ENCODE assay signal across 14 mouse cellular contexts in the genomic region with DNA sequence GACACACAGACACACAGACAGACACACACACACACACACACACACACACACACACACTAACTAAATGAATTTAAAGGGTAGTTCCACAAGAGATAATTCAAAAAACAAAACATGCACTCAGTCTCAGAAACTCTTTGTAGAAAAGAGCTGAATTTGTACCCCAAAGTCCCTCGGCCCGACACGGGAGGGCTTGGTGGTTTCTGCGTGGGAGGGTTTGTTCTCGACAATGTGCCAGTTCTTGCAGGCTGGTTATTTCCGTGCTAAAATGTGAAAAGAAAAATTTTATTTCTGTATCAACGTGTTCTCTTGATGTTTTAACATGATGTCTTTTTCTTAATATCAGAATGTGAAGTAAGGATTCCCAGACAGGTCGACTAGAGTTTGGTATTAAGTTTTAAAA.
DNase-seq lines count a peak whose midpoint lies in the region.
"Had no signal": no experiment of that assay in that cellular context is flagged by ENCODE, and none has a peak within 500 bp of the region (broad histone marks: within the 10 kb centered on the region; RNA-seq: fewer than 3 reads in every experiment).

No protein-coding gene starts in this region.

- intact Hi-C loops in left cerebral cortex, postnatal 36 days (cut with DNase I), result loop anchor here (5.0 kb wide), 1 partner anchor 75 kb away; no protein-coding TSS in a partner anchor
- intact Hi-C loops in heart, postnatal 10 days (cut with DNase I), result no loop called here

- peak; percentile 61 for DNase-seq in layer of hippocampus, adult 11-12 months (ENCODE audit: low spot score)
- DNase-seq in layer of hippocampus, postnatal 10 days (ENCODE audit: low spot score in 2 of 2), result no peak
- peak; percentile 17 for DNase-seq in CD4-positive helper T cell, adult 2 months (ENCODE audit: low read depth, low spot score)
- DNase-seq in frontal cortex, postnatal 36 days (ENCODE audit: low spot score in 2 of 2), result peak; percentile 37 to 46
- DNase-seq in left cerebral cortex, postnatal 36 days (ENCODE audit: low spot score in 2 of 2), result peak; percentile 38 to 49
- DNase-seq in heart, postnatal 10 days, result no peak
- DNase-seq in cerebellum, adult 9-10 months, result no peak
- DNase-seq in kidney, postnatal 4 days, result no peak
- DNase-seq: cerebellum, adult 11-12 months; gastrocnemius, postnatal 10 days; heart, postnatal 14 days; kidney, adult 18-20 months; kidney, postnatal 25 days; liver, embryonic 13.5 days had no signal

Comparison
In these comparisons a context has a peak if more than half of its experiments do, and no peak if none do; other contexts are left out.
1. DNase-seq: peak in layer of hippocampus, adult 11-12 months (single experiment), CD4-positive helper T cell, adult 2 months (single experiment), frontal cortex, postnatal 36 days (2 of 2) and left cerebral cortex, postnatal 36 days (2 of 2); none in layer of hippocampus, postnatal 10 days (0 of 2), heart, postnatal 10 days (0 of 2), cerebellum, adult 9-10 months (single experiment) and kidney, postnatal 4 days (0 of 2).